Mouse (Mus musculus) brown adipose tissue, adult 24 weeks (tissue): Measurements from ENCODE around the gene Rdx. TPM values are rescaled to one million over a fixed set of nuclear protein-coding genes. Genes with fewer than 3 reads are reported as not detected.

Experiments
- H3K27ac ChIP-seq: fragments of 200-500 bp; replicated peaks from 2 replicates; pipeline ENCODE4 v1.5.1; 2012; ENCODE audit warnings: low read depth, mild to moderate bottlenecking, low read length
- H3K4me1 ChIP-seq: fragments of 200-500 bp; 2 replicates; pipeline ENCODE4 v1.6.1; 2012; ENCODE audit warnings: low read length, mixed read lengths; ENCODE audit not compliant: control insufficient read depth, insufficient read depth, insufficient read length
- H3K4me3 ChIP-seq: fragments of 200-500 bp; 2 replicates; pipeline ENCODE4 v1.5.1; 2012; ENCODE audit warnings: low read depth, mild to moderate bottlenecking, low read length, moderate library complexity; ENCODE audit not compliant: insufficient read depth
- polyA plus RNA-seq: library from polyadenylated mRNA; stranded (reverse); fragments of >200 nt; gene quantifications from 2 replicates; pipeline ENCODE4 v1.2.4, GENCODE M21; 2012; ENCODE audit not compliant: missing spikeins, insufficient read depth, insufficient read length

The Rdx gene
- polyA plus RNA-seq, 1 experiment = 57.0 TPM

DNA sequence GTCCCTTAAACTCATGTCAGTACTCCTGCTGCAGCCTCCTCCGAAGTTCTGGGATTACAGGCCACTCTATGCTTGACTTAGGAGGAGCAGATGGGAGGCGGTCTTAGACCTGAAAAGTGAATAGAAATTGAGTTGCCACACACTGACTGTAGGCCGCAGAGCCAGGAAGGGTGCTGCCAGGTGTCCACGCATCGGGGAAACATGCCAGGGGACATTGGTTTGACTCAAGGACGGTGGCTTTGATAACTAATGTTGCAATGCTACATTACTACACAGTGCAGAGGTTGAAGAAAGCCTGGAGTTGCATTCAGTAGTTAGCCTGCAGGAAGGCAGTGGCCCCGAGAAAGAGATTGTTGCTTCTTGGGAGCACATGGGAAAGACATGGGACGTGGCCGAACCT is 44.8 kb downstream of the Rdx start:
- Histone ChIP-seq H3K4me3 (no peak overlapping the region), H3K4me1 (peaks cover 15% of the 10 kb centered on the region), H3K27ac (peak overlapping the region; percentile 50)

DNA sequence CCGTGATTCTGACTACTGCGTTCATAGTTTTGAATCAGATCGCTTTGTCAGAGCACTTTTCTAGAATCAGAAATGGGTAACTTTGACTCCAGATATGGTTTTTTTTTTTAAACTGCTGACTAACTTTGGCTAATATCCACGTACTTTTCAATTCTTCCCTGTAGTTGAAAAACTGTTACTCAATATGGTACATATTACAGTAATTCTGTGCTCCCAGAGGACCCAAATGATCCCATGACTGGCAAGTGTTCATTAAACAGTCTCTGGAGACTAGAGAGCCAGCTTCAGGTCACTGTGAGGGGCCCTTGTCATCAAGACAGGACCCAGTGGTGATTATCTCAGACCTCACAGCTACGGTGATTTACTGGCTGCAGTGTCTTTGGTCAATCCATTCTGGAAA is 45.3 kb downstream of the Rdx start:
- H3K27ac ChIP-seq = peak overlapping the region; percentile 79
- H3K4me1 ChIP-seq = peaks cover 15% of the 10 kb centered on the region
- no peak overlapping the region for H3K4me3 ChIP-seq

DNA sequence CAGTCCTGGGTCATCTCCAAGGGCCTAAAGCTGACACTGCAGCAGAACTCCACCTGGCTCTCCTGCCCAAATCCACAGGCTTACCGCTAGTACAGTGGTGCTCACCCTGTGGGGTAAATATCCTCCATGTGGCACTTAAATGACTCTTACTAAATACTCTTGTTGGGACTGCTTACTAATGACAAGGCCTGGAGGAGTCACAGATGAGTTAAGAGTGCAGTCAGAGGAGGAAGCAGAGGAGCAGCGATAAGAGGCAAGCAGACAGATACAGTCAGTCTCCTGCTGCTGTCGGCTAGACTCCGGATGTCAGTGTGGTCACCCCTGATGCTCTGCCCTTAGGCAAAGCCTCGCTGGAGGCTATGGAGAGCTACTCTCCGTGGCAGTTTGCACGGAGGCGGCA is 46.1 kb downstream of the Rdx start:
- Histone ChIP-seq H3K27ac (peak overlapping the region; percentile 79), H3K4me1 (peaks cover 15% of the 10 kb centered on the region), H3K4me3 (no peak overlapping the region)

DNA sequence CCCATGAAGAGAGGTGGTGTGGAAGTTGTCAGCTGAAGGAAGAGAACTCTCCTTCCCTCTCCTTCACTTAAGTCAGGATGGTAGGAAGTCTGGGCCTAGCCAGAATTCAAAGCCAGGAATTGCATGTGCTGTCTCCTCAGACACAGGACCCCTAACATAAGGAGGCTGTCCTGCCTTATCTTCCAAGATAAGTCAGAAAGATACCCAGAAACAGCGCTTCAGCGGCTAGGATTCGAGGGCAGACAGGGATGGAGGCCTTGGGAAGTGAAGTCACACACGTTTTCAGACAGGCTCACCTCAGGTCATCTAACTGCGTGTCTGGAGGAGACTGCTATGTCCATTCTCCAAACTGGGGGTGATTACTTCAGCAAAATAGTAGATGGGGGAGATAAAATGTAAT is 47.0 kb downstream of the Rdx start:
- H3K27ac ChIP-seq = 0 out of 2 replicates have a peak overlapping the region, but pooled peaks have one; percentile 39
- H3K4me1 ChIP-seq = peaks cover 15% of the 10 kb centered on the region
- no peak overlapping the region for H3K4me3 ChIP-seq

DNA sequence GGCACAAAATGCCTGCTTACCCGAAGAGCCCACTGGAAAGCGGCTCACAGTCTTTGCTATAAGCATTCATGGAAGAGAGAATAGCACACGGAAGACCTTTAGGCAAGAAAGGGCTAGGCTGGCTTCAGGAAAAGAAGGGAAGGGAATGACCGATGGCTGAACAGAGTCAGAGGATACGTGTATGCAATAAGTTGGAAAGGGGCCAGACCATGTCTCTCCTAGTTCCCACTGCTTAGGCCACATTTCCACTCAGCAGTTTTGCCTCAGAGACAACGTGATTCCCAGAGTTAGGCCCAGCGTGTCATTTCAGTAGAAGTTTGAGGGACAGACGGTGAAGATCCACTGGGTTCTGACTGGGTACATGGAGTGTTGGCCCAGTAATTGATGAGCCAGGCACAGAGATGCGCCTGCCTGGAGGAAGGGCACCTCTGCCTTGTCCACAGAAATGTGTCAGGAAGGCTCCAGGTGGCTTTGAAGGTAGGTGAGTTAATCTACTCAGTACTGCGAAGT is 47.6 kb downstream of the Rdx start:
- H3K4me1 ChIP-seq = peaks cover 15% of the 10 kb centered on the region
- no peak overlapping the region for H3K27ac ChIP-seq
- no peak overlapping the region for H3K4me3 ChIP-seq

DNA sequence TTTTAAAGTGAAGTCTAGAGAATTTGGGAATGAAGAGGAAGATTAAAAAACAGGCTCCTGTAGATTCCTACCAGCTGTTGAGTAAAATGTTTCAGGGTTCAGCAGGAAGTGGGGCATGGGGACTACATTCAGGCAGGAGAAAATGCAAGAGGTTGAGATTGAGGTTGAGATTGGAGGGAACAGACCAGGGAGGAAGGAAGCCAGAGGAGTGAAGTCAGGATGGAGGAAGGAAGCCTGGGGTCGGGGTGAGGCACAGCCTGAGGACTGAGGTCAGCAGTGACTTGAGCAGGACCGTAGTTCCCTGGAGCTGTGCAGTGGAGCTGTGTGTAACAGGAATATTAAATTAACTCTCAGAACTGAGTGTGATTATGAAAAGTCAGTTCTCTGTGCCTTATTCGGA is 48.7 kb downstream of the Rdx start:
- Histone ChIP-seq H3K27ac (no peak overlapping the region), H3K4me1 (peaks cover 15% of the 10 kb centered on the region), H3K4me3 (no peak overlapping the region)

DNA sequence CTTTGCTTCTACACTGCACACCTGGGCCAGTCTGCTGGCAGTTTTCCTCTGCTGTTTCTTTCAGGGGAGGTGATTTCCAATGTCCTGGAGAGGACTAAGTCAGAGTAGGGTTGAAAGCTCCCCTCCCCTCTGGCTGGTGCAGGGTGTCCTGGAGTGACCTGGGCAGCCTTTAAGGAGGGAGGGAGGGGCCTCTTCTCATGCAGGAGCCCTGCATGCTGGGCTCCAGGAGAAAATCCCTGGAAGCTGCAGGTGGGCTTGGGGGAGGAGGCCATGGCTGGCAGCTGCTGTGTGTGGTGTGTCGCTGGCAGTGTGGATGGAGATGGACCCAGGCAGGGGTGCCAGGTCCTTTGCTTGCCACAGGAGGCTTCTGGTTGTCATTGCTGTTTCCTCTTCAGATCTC is 50.4 kb downstream of the Rdx start:
- Histone ChIP-seq H3K4me3 (no peak overlapping the region), H3K4me1 (peaks cover 14% of the 10 kb centered on the region), H3K27ac (no peak overlapping the region)

DNA sequence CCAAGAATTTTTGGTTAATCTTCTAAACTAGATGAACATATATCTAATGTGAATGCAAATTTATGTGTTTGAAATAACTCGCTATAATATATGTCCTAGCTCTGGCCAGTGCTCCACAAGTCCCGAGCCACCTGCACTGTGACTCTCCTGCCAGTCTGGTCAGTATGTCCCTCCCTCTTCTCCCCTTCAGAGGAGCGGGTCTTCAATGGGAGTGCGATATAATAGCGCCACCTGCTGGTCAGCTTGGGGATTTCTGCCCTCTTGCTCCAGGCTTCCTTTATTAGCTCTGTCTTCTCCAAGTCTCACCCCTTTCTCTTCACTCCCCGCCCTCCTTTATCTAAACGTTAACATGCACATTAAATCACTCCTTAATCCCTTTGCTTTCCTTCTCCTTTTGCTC is 51.6 kb downstream of the Rdx start:
- Histone ChIP-seq H3K27ac (no peak overlapping the region), H3K4me3 (no peak overlapping the region), H3K4me1 (peaks cover 3% of the 10 kb centered on the region)

DNA sequence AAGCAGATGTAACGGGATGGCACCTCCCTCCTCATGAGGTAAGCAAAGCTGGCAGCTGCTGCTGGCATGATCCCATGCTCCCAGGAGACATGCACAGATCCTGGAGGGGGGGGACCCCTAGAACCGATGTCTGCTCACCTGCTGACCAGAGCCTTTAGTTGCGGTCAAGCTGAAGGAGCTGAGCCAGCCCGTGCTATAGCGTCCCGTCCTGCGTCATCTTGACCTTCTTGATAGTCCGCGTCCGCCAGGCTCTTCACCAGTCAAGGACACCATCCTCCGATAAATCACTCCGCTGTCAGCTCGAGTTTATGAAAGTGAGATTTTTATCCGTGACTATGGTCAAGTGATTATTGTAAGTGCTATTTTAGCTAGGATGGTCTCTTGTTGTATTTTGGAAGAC is 53.5 kb downstream of the Rdx start:
- Histone ChIP-seq H3K4me1 (no peaks in the 10 kb centered on the region), H3K27ac (no peak overlapping the region), H3K4me3 (no peak overlapping the region)

DNA sequence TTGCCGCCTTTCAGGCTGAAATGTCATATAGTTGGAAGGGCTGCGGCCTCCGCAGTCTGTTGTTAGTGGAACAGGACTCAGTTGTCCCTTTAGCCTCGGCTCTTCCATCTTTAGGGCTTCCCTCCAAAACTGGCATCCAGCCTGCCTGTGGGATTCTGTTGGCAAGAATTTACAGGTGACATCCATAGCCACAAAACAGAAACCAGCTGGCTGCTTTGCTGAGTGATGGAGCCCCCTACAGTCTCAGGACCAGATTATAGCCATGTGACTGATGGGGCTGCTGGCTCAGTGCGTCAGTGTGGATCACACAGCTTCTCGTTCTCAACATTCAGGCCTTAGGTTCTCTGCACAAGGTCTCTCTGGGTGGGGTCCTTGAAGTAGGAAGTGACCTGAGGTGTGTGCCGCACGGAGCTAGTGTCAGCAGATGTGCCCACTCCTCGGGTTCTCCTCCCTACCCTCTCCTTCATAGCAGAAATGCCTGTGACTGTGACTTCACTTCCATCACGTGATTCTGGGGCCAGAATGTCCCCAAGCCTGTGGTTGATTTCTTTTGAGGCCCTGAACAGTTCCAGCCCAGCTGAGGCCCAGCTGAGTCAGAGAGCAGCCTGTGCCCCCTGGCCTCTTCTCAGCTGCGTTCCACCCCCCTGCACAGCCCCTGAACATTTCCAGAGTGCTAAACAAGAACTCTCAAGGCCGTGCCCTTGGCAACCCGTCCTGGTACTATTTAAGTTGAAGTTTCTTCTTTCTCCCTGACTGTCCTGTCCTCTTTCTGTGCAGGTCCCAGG is 55.3 kb downstream of the Rdx start:
- Histone ChIP-seq H3K4me3 (no peak overlapping the region), H3K4me1 (no peaks in the 10 kb centered on the region), H3K27ac (no peak overlapping the region)

DNA sequence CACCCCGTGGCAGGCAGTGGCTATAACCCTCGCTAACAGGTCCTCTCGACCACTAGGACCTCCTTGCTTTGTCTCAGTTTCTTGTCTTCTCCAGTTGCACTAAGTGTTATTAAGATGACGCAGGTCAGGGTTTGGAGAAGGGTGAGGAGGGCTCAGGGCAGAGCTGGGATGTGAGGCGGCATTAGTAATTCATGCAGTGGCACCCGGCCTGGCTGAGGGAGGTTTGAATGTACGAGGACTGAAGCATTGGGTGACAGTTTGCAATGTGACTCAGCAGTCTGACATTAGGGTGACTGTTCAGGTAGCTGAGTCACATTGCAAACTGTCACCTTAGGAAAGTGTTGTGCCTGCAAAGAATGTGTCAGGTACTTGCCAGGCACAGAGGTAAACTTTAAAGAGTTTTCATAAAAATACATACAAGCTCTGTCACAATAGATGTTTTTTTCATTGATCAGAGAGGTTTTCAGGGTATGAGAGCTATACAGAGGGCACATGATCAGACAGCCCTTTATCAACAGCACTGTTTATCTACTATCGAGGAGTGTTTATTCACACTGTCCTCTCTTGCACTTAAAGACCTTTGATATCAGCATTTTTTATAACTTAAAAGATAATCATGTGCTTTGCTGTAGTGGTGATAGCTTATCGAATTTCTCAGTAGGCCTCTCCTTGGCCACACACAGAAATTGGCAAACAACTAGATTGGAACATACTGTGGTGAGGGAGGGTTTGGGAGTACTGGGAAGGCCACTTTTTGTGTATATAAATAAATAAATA is 56.7 kb downstream of the Rdx start:
- H3K4me3 ChIP-seq = no peak overlapping the region
- H3K4me1 ChIP-seq = peaks cover 2% of the 10 kb centered on the region; the same call in 1 of the 2 replicates
- no peak overlapping the region for H3K27ac ChIP-seq

DNA sequence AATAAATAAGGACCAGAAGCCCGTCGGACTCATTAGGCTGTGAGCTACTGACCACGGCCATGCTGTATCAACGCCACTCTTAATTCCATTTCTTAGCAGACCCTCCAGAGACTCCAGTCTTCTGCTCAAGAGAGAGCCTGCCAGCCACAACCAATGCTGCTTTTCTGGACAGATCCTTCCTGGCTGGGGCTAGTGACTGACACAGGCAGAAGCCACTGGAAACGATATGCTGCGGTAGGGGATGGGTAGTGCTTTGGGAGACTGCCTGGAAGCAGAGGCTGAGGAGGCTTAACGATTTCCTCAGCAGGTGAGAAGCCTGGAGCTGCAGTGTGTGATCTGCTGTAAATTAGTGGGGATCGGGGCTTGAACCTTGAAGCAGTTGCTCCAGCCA is 57.2 kb downstream of the Rdx start:
- no peak overlapping the region for H3K4me3 ChIP-seq
- H3K4me1 ChIP-seq = peaks cover 2% of the 10 kb centered on the region; the same call in 1 of the 2 replicates
- no peak overlapping the region for H3K27ac ChIP-seq

DNA sequence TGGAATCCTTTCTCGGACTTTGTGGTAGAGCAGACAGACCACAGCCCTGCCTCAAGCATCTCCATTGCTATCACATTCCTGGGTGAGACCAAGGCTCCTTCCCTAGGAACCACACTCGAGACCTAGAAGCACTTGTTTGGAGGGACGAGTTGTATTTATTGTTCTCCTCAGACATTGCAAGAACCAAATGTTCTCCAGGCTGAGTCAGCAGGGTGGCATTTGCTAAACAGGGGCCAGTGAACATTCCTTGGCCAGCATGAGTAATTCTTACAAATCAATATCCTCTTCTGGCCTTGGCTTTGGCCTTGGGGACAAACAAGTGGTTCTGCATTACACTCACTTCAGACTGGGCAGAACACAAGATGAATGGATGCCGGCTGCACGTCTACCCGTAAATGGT is 58.5 kb downstream of the Rdx start:
- H3K27ac ChIP-seq = no peak overlapping the region
- H3K4me1 ChIP-seq = peaks cover 2% of the 10 kb centered on the region; the same call in 1 of the 2 replicates

DNA sequence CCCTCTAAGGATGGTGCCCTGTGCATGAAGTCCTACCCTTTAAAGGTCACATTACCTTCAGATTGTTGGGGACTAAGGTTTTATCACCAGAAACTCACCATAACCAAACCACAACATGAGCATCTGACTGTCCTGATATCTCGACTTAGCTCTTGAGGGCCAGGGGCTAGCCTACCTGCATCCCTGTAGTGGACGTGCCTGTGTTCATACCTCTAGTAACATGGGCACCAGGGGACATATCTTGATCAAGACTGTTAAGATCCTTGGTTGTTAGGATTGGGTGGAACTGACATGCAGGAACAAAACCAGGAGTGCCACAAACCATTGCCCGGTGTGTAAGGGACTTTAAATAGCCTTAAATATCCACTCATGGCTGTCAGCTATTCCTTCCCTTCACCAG is 60.2 kb downstream of the Rdx start:
- H3K4me3 ChIP-seq = no peak overlapping the region
- H3K4me1 ChIP-seq = peaks cover 2% of the 10 kb centered on the region; the same call in 1 of the 2 replicates
- no peak overlapping the region for H3K27ac ChIP-seq

More for the DNA sequence above, 58.5 kb downstream of the Rdx start:
- H3K4me3 ChIP-seq = no peak overlapping the region

DNA sequence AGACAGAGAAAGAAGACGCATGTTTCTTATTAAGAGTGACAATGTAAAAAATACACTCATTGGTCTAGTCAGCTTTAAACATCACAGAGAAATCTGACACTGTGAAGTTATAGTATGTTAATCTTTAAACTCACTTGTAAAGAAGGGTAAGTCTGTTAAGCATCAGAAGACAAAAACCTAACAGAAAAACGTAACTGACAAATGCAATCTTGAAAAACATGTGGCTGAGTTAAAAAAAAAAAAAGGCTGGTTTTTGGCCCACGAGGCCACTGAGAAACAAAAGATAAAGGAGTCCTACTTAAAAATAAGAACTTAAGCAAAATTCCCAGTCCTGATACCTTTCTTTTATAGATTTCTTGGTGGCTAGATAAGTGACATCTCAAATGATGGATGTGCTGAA is 63.8 kb downstream of the Rdx start:
- H3K4me1 ChIP-seq = peaks cover 2% of the 10 kb centered on the region; the same call in 1 of the 2 replicates
- H3K4me3 ChIP-seq = no peak overlapping the region
- H3K27ac ChIP-seq = no peak overlapping the region
